Mouse (Mus musculus) liver, postnatal 0 days (tissue): ENCODE measurements around the gene Atcay. TPM values are rescaled to one million over a fixed set of nuclear protein-coding genes. Genes with fewer than 3 reads are reported as not detected.

ENCODE experiments used
- ATAC-seq: fragments of 200-750 bp; cut with Nextera tagmentation; 2 replicates; pipeline ENCODE4 v1.8.0; 2017; ENCODE audit warnings: mild to moderate bottlenecking, moderate library complexity
- DNase-seq: peaks from one replicate; pipeline ENCODE4 v3.0.0-alpha.2; 2016
- H3K27ac ChIP-seq: fragments of 300-500 bp; sonication (generic); 2 replicates; pipeline ENCODE4 v1.5.1; 2014; ENCODE audit warnings: antibody characterized with exemption, moderate library complexity, mild to moderate bottlenecking, low read depth
- H3K27me3 ChIP-seq: fragments of 300-500 bp; sonication (generic); 2 replicates; pipeline ENCODE4 v1.6.1; 2014; ENCODE audit warnings: low read length, control low read depth, mixed read lengths; ENCODE audit not compliant: insufficient read depth
- H3K36me3 ChIP-seq: fragments of 300-500 bp; sonication (generic); replicated peaks from 2 replicates; pipeline ENCODE4 v1.6.1; 2014; ENCODE audit warnings: mild to moderate bottlenecking, control low read depth, low read length, moderate library complexity, mixed read lengths; ENCODE audit not compliant: insufficient read depth
- H3K4me1 ChIP-seq: fragments of 300-500 bp; sonication (generic); 2 replicates; pipeline ENCODE4 v1.6.1; 2014; ENCODE audit warnings: antibody characterized with exemption, mild to moderate bottlenecking, control low read depth; ENCODE audit not compliant: insufficient read depth
- H3K4me2 ChIP-seq: fragments of 300-500 bp; sonication (generic); 2 replicates; pipeline ENCODE4 v1.6.1; 2014; ENCODE audit warnings: low read depth, mild to moderate bottlenecking, low read length, moderate library complexity, mixed read lengths
- H3K4me3 ChIP-seq: fragments of 300-500 bp; sonication (generic); 2 replicates; pipeline ENCODE4 v1.5.1; 2014; ENCODE audit warnings: low read depth, low read length
- H3K9ac ChIP-seq: fragments of 300-500 bp; sonication (generic); replicated peaks from 2 replicates; pipeline ENCODE4 v1.6.1; 2014; ENCODE audit warnings: mild to moderate bottlenecking, moderate library complexity
- H3K9me3 ChIP-seq: fragments of 300-500 bp; sonication (generic); 2 replicates; pipeline ENCODE4 v1.6.1; 2016; ENCODE audit warnings: mild to moderate bottlenecking, control low read depth, low read length, mixed read lengths
- CTCF ChIP-seq: sonication (generic); IDR thresholded peaks from 2 replicates; pipeline ENCODE4 v1.5.1; 2016; ENCODE audit warnings: antibody characterized with exemption, low read depth
- EP300 ChIP-seq: IDR thresholded peaks from 2 replicates; pipeline ENCODE4 v1.6.1; 2016; ENCODE audit warnings: antibody characterized with exemption, low read depth, mild to moderate bottlenecking
- WGBS: fragments of 180-500 bp; shearing (Covaris S2); extraction: QIAGEN DNeasy Blood & Tissue Kit; methylation state at CpG from one replicate; pipeline ENCODE4 v1.1.7; 2014; ENCODE audit not compliant: insufficient replicate concordance; 5-methylcytosine and 5-hydroxymethylcytosine counted together
- microRNA-seq: library from miRNA; unstranded; fragments of <30 nt; microRNA quantifications from one replicate; pipeline ENCODE4, GENCODE M21; 2016
- polyA plus RNA-seq: library from polyadenylated mRNA; unstranded; fragments of >200 nt; fragmentation: Nextera tagmentation; extraction: Ambion mirVana; gene quantifications from 2 replicates; pipeline ENCODE4 v1.2.1, GENCODE M21; 2015

Atcay gene
- polyA plus RNA-seq, 1 experiment from 2014 or later = not detected

DNA sequence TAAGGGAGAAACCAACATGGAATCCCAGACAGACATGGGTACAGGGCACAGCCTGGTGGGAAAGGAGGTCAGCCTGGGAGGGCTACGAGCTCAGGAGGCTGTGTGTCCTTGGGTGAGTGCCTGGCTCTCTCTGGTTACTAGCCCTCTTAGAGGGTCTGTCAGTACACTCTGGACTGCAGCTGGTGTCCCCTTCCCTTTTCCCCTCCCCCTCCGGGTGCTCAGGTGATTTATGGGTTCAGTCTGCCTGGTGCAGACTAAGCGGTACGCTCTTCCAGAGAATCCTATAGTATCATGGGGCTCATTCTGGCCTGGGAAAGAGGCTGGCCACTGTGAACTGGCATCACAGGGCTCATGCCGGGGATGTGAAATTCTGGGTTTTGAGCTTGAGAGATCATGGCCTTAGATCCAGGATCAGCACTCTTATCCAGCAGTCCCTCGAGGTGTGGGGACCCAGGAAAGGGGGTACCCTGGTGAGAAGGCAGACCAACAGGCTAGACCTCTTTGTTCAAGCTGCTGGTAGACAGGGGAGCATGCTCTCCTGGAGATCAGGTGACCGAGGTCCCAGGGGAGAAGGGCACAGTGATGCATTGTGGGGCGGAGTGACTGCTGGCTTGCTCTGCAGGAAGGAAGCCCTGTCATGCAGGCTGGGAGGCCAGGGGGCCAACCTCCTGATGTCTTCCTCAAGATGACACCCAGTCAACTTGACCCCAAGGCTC lies 68.9 kb downstream of the Atcay start:
- ATAC-seq (peak; percentile 50), DNase-seq (peak; percentile 69)
- 70% methylated on average over 8 of the region's 8 CpGs for WGBS
- Histone ChIP-seq H3K9ac (no peak overlapping the region), H3K36me3 (peaks cover 34% of the 10 kb centered on the region), H3K9me3 (no peaks in the 10 kb centered on the region), H3K27me3 (no peaks in the 10 kb centered on the region), H3K27ac (peak overlapping the region; percentile 11; the same call in 1 of the 2 replicates), H3K4me1 (peaks cover 19% of the 10 kb centered on the region), H3K4me2 (0 out of 2 replicates have a peak overlapping the region, but pooled peaks have one; percentile 18), H3K4me3 (no peak overlapping the region)
- no peak for TF ChIP-seq CTCF
- no peak for TF ChIP-seq EP300

DNA sequence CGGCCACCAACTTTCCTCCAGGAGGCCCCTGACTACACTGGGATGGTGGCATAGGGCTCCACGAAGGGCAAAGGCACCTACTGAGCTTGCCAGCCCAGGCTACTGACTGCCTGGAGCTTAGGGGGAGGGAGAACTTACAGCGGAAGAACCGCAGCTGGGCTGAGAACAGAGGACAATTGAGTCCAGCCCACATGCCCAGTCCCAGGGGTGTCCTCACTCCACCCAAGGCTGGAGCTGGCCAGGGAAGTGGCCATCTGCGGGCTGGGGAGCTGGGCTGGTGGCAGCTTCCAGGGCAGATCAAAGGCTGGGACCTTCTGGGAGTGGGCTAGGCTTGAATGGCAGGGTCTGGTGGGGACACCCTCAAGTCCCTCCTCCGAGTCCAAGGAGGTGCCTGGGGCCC lies 75.9 kb downstream of the Atcay start:
- 92% methylated on average over 6 of the region's 6 CpGs for WGBS
- Histone ChIP-seq H3K9ac (no peak overlapping the region), H3K4me3 (no peak overlapping the region), H3K4me2 (no peak overlapping the region), H3K4me1 (peaks cover 4% of the 10 kb centered on the region), H3K9me3 (no peaks in the 10 kb centered on the region), H3K27ac (no peak overlapping the region), H3K27me3 (no peaks in the 10 kb centered on the region), H3K36me3 (peaks cover 74% of the 10 kb centered on the region)
- DNase-seq = no peak
- ATAC-seq = no peak
- TF ChIP-seq EP300 (no peak), CTCF (no peak)

Small RNA genes within 50 kb of the gene (microRNA-seq; reads per million reads assigned to microRNA genes)
- 11.8 reads per million, percentile 21 among the genes with 10 or more reads in this experiment for gene Mir3057

Other genes starting within 250 kb of the Atcay start
- gene Gng7, start 215.9 kb downstream of the Atcay start, polyA plus RNA-seq = 1.3 TPM in 2 replicates
- not detected in 2 replicates for gene Diras1, start 205.2 kb downstream of the Atcay start, polyA plus RNA-seq
- 4.6 and 4.7 TPM in 2 replicates for gene Slc39a3, start 193.4 kb downstream of the Atcay start, polyA plus RNA-seq
- gene Sgta, start 170.7 kb downstream of the Atcay start, polyA plus RNA-seq = 50.2 and 50.6 TPM in 2 replicates
- 7.4 and 8.1 TPM in 2 replicates for gene Thop1, start 160.8 kb downstream of the Atcay start, polyA plus RNA-seq
- 181 and 183 TPM in 2 replicates for gene Creb3l3, start 132.0 kb downstream of the Atcay start, polyA plus RNA-seq
- 93.2 and 93.9 TPM in 2 replicates for gene Map2k2, start 124.9 kb downstream of the Atcay start, polyA plus RNA-seq
- gene Zbtb7a, start 95.6 kb downstream of the Atcay start, polyA plus RNA-seq = 29.7 and 33.8 TPM in 2 replicates
- 14.6 and 16.1 TPM in 2 replicates for gene Pias4, start 62.9 kb downstream of the Atcay start, polyA plus RNA-seq
- 310 and 313 TPM in 2 replicates for gene Eef2, start 54.2 kb downstream of the Atcay start, polyA plus RNA-seq
- gene Dapk3, start 47.8 kb downstream of the Atcay start, polyA plus RNA-seq = 15.3 and 17.2 TPM in 2 replicates
- not detected in 2 replicates for gene 4930442H23Rik, start 47.0 kb downstream of the Atcay start, polyA plus RNA-seq
- gene Nmrk2, start 28.8 kb downstream of the Atcay start, polyA plus RNA-seq = not detected in 2 replicates
- 0.09 and 0.61 TPM in 2 replicates for gene Zfr2, start 2.3 kb upstream of the Atcay start, polyA plus RNA-seq
- gene Matk, start 22.1 kb upstream of the Atcay start, polyA plus RNA-seq = 1.7 TPM in 2 replicates
- 110 and 112 TPM in 2 replicates for gene Mrpl54, start 36.1 kb upstream of the Atcay start, polyA plus RNA-seq
- gene Apba3, start 36.1 kb upstream of the Atcay start, polyA plus RNA-seq = 21.1 and 23.2 TPM in 2 replicates
- gene Tjp3, start 60.7 kb upstream of the Atcay start, polyA plus RNA-seq = 1.7 and 1.8 TPM in 2 replicates
- gene Pip5k1c, start 62.1 kb upstream of the Atcay start, polyA plus RNA-seq = 8.8 and 9.7 TPM in 2 replicates
- gene Cactin, start 90.3 kb upstream of the Atcay start, polyA plus RNA-seq = 12.4 and 12.9 TPM in 2 replicates
- 5.2 and 5.4 TPM in 2 replicates for gene Tbxa2r, start 97.9 kb upstream of the Atcay start, polyA plus RNA-seq
- gene Gipc3, start 112.4 kb upstream of the Atcay start, polyA plus RNA-seq = 0.02 and 0.08 TPM in 2 replicates
- 26.4 and 27.1 TPM in 2 replicates for gene Hmg20b, start 119.6 kb upstream of the Atcay start, polyA plus RNA-seq
- 6.8 and 7.9 TPM in 2 replicates for gene Mfsd12, start 126.7 kb upstream of the Atcay start, polyA plus RNA-seq
- 0.71 and 0.94 TPM in 2 replicates for gene 4930404N11Rik, start 135.0 kb upstream of the Atcay start, polyA plus RNA-seq
- 69.7 and 74.6 TPM in 2 replicates for gene Fzr1, start 147.7 kb upstream of the Atcay start, polyA plus RNA-seq
- gene Dohh, start 153.6 kb upstream of the Atcay start, polyA plus RNA-seq = 39.3 and 42.1 TPM in 2 replicates
- gene Gm48551, start 153.6 kb upstream of the Atcay start, polyA plus RNA-seq = 0.40 and 0.70 TPM in 2 replicates
- not detected in 2 replicates for gene Gm48552, start 158.2 kb upstream of the Atcay start, polyA plus RNA-seq
- gene Smim24, start 162.2 kb upstream of the Atcay start, polyA plus RNA-seq = 1.7 and 2.0 TPM in 2 replicates
- gene Nfic, start 224.8 kb upstream of the Atcay start, polyA plus RNA-seq = 19.6 and 21.1 TPM in 2 replicates